Mouse (Mus musculus) spleen, adult 18-20 months (tissue): ENCODE results near the gene Adgrd1.

Experiments used
- DNase-seq, 2 experiments: peaks; one replicate each; pipeline ENCODE4 v3.0.0; 2022; ENCODE audit warnings: mixed read lengths in 2 of 2

Gene Adgrd1

GRCm38 (mm10) chr5:129208279-129208678 is 111.7 kb downstream of the Adgrd1 start:
- DNase-seq, result no peak

- no peak for DNase-seq
Observed at GRCm38 (mm10) chr5:129208845-129209244, 112.3 kb downstream of the Adgrd1 start.

GRCm38 (mm10) chr5:129211385-129212031 is 115.0 kb downstream of the Adgrd1 start:
- DNase-seq, result no peak

- DNase-seq, result no peak
Observed at GRCm38 (mm10) chr5:129214023-129214422, 117.5 kb downstream of the Adgrd1 start.

- DNase-seq, result no peak
Observed at GRCm38 (mm10) chr5:129216001-129216400, 119.5 kb downstream of the Adgrd1 start.

GRCm38 (mm10) chr5:129217481-129218221 is 121.1 kb downstream of the Adgrd1 start:
- peak in 1 of 2 experiments; percentile 7 for DNase-seq

GRCm38 (mm10) chr5:129218222-129218505 is 121.6 kb downstream of the Adgrd1 start:
- no peak for DNase-seq

GRCm38 (mm10) chr5:129218537-129218981 is 122.0 kb downstream of the Adgrd1 start:
- no peak for DNase-seq

GRCm38 (mm10) chr5:129219178-129219760 is 122.7 kb downstream of the Adgrd1 start:
- no peak for DNase-seq

GRCm38 (mm10) chr5:129225810-129226450 is 129.4 kb downstream of the Adgrd1 start:
- no peak for DNase-seq

- DNase-seq, result no peak
Observed at GRCm38 (mm10) chr5:129228171-129228570, 131.6 kb downstream of the Adgrd1 start.

GRCm38 (mm10) chr5:129233301-129233700 is 136.8 kb downstream of the Adgrd1 start:
- DNase-seq, result no peak

GRCm38 (mm10) chr5:129233881-129234432 is 137.4 kb downstream of the Adgrd1 start:
- no peak for DNase-seq

GRCm38 (mm10) chr5:129236366-129236765 is 139.8 kb downstream of the Adgrd1 start:
- DNase-seq, result no peak

- DNase-seq, result no peak
Observed at GRCm38 (mm10) chr5:129241865-129242264, 145.3 kb downstream of the Adgrd1 start.

GRCm38 (mm10) chr5:129242265-129242664 is 145.7 kb downstream of the Adgrd1 start:
- DNase-seq, result no peak

- DNase-seq, result no peak
Observed at GRCm38 (mm10) chr5:129243120-129243519, 146.6 kb downstream of the Adgrd1 start.

GRCm38 (mm10) chr5:129244392-129244791 is 147.8 kb downstream of the Adgrd1 start:
- no peak for DNase-seq

GRCm38 (mm10) chr5:129249080-129249479 is 152.5 kb downstream of the Adgrd1 start:
- DNase-seq, result no peak
